Mouse (Mus musculus) lung, postnatal 10 days (tissue): ENCODE results near the gene Pparg.

Experiments
- DNase-seq: peaks from one replicate; pipeline ENCODE4 v3.0.0; 2021

Gene Pparg

DNA sequence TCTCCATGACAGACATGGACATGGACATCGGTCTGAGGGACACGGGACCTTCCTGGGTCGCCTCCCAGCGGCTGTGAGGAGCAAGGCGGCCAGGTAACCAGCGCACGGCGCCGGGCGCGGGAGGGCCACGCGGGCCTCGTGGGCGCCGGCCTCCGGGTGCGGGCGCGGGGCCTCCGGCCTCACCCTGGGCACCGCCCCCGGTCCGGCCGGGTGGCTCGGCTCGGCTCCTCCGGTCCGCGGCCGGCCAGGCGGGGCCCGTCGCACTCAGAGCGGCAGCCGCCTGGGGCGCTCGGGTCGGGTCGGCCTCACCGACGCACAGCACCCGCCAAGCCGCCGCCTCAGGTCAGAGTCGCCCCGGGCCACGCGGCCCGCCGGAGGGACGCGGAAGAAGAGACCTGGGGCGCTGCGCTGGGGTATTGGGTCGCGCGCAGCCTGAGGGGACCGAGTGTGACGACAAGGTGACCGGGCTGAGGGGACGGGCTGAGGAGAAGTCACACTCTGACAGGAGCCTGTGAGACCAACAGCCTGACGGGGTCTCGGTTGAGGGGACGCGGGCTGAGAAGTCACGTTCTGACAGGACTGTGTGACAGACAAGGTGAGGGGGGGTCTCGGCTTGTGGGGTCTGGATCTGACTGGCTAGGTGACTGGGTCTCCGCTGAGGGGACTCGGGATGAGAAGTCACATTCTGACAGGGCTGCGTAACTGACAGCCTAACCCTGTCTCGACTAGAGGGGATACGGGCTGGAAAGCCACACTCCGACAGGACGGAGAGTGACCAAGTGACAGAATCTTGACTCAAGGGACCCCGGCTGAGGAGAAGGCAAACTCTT, at the start of gene Pparg:
TSS of gene Pparg (plus strand) at position 176 of the 830 bp plus-strand sequence.
- DNase-seq = peak; percentile 56

DNA sequence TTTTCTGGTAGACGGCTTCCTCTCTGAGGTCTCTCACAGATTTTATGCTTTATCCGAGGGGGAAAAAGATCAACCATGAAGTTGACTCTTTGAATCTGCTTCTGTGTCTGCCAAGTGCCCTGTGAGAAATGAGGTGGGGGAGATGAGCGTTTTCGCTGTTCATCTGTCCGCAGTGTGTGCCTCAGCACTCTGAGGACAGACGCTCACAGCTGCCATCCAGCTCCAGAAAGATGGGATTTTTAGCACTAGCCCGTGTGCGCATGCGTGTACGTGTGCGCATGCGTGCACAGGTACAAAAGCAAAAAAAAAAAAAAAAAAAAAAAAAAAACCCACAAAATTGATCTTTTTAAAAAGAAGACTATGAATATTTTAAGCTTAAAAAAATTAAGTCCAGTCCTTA, 48.0 kb upstream of the Pparg start:
- DNase-seq = no peak

DNA sequence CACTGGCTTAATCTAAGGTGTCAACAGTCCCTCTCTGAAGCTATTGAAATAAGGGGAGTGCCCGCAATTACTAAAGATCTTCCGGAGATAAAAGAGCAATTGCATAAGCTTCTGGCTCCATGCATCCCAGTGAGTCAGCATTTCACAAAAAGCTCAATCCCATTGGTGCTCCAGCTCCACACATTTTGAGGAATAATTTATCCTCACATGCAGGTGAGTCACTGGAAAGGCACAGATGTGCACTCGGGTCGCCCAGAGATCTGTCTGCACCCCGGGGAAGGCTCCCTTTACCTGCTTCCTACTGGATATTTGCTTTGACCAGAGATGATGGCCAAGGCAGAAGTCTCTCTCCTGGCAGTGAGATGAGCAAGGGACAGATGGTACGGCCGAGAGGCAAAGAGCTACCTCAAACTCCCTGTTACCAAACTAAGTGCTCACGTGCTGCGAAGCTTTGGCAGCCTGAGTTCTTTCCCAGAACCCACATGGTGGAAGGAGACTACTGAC, 47.5 kb upstream of the Pparg start:
- DNase-seq = no peak

DNA sequence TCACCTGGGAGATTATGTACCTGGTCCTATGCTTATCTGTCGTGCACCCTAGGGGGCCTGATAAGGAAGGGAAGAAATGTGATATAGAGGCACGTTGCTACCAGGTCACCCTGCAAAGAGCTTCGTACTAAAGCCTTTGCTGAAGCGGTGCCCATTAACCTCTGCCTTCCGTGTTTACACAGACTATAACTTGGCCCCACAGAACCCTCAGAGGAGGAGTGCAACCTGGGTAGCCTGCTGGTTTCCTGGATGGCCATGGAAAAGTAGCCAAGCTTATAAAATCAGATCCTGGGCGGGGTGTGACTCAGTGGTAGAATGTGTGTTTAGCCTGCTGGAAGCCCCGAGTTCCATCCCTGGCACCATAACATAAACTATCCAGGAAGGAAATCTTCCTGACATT, 46.8 kb upstream of the Pparg start:
- no peak for DNase-seq

DNA sequence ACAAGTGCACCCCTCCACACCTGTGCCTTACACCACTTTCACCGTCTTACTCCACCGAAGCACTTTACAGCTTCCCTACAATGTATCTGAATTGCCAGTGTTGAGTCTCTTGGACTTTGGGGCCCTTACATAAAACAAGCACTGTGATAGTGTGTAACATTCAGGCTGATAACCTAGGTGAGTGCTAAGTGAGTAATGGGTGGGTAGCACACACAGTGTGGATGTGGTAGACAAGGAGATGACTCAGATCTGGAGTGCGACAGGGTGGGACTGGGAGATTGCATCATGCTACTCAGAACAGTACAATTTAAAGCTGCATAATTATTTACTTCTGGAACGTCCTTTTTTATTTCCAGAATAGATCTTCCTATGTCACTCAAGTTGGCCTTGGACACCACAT, 45.0 kb upstream of the Pparg start:
- no peak for DNase-seq

DNA sequence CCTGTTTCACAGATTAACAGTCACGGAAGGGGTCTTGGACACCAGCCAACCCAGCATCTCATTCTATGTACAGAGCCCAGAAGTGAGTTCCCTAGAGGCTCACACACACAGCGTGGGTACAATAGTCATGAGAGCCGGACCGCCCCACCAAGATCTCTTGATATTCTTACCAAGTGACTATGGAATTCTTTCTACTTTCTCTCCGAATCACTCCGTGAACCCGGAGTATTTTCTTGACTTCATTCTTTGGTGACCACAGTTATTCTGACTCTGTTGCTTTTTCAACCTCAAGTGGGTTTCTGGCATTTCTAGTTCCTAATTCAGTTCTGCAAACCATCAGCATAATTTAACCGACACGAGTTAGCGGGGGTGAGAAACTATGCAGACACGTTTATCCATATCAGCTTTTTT, 43.9 kb upstream of the Pparg start:
- DNase-seq = peak; percentile 9

DNA sequence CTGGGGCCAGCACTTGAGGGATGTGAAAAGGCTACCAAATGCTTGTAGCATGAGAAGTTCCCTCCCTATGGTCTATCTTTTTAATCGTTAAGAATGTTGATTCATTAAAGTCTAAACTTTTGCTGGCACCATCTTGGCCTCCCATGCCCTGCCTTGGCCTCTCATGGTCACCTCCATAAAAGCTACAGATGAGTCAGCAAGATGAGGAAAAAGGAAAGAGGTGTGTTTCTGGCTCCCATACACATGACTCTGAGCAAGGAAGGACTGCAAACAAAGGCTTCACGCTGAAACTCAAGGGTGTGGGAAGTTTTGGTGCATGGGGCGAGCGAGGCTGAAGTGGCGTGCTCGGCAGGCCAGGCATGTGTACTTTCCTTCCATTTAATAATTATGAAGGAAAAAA, 41.9 kb upstream of the Pparg start:
- DNase-seq = no peak

DNA sequence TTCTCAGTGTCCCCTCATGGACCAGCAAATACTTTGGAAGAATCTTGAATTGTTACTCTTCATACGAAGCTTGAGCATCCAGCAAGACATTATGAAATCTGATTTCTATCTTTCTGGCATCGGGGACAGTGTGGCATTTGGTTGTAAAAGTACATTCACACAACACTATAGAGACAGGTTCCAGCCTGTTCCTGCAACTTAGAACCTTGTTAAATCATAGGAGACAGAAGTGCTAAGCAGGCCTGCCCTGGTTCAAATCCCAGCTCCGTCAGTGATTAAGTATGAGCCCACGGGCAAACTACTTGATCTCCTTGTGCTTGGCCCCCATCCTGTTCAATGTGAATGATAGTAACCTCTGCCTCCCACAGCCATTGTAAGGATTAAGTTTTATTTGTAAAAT, 41.1 kb upstream of the Pparg start:
- no peak for DNase-seq

DNA sequence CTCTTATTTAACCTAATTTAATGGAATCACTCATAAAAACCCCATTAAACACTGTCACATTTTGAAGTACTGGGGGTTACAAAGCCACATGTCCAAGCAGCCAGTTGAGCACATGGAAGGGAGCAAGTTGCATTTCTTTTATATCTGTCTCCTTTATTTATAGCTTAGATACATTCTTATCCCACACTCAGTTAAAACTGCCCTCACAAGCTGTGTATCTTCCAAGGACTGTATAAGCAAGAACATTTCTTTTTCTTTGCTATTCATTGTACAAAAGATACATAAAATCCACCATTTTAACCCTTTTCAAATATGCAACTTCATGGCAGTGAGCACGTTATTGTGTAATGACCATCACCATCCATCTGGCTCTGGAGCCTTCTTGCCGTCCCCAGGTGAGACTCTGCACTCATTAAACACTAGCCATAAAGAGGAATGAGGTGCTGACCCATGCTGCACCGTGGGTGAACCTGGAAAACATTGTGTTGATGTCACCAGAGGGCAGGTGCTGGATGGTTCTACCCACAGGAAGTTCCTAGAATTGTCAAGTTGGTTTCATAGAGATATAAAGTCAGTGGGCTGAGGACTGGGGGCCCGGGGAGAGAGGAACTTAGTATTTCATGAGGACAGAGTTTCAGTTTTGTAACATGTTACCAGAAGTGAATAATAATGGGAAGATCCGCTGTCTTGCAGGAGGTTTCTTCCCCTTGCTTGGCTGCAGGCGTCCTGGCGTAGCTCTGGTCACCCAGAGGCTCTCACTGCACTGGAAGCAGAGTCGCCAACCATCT, 39.6 kb upstream of the Pparg start:
- no peak for DNase-seq

DNA sequence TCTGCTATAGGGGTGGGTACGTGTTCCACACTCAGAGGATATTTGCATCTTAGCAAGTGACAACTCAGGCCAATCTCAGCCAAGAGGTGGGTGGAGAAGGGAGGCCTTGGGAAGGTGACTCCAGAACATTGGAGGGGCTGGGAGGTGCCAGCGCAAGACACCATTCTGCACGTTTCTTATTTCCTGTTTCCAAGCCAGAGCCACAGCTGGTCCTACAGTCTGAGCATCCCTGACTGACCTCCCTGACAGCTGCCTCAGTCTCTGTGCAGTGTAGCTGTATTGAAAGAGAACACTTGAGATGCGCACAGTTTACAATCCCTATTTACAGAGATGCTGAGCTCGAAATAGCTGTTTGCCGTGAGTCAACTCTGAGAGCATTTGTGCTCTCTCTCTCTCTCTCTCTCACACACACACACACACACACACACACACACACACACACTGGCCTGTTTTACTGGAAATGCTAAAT, 38.8 kb upstream of the Pparg start:
- no peak for DNase-seq

DNA sequence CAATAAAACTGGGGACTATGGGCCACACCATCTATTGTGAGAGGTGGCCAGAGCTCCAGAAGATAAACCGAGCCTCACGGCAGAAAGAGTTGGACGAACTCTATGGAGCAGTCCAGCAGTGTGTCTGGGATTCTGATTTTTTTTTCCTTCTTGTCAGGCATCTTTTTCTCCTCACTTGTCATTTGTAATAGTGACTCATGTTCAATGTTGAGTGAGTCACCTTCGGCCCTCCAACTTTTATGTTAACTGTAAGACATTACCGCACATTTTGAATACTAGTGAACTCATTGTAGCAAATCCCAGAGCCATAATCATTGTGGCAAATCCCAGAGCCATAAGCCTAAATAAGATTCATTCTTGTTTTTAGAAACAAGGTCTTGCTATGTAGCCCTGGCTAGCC, 37.8 kb upstream of the Pparg start:
- DNase-seq = no peak

DNA sequence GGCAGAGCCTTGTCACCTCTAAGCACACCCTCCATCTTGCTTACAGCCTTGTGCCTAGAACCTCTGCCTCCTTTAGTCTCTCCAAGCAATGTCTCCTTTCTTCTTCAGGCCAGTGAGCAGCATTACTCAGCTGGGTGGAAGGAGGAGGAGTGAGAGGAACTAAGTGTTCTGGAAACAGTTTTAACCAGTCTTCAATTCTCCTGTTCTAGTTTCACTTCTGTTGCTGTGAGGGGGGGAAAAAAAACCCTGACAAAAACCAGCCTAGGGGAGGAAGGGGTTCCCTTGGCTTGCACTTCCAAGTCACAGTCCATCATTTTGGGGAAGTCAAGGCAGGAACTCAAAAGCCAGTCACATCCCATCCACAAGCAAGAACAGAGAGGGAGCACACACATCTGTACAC, 29.8 kb upstream of the Pparg start:
- no peak for DNase-seq

DNA sequence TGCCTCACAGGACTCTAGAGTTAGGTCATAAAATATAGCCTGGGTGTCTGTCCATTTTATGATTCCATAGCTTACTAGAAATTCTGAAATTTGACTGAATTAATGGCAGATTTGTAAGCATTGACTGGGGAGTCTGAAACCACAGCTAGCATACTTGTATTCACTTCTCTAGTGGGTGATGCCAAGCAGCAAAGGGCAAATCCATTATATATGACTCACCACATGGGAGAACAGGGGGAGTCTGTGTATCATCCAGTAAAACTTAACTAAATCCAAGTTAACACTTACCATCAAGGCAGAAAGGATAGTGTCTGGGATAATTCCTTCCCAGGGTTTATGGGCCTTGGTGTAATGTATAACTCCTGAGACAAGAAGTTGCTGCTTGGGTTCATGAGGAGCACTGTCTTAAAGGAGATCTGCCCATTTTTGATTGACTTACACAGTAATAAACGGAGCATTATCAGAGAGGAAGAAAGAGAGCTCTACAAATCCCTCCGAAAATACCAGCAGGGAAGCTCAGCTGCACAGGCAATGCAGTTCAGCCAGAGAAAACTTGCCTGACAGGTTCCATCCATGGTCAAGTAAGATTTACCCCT, 27.6 kb upstream of the Pparg start:
- DNase-seq = no peak

DNA sequence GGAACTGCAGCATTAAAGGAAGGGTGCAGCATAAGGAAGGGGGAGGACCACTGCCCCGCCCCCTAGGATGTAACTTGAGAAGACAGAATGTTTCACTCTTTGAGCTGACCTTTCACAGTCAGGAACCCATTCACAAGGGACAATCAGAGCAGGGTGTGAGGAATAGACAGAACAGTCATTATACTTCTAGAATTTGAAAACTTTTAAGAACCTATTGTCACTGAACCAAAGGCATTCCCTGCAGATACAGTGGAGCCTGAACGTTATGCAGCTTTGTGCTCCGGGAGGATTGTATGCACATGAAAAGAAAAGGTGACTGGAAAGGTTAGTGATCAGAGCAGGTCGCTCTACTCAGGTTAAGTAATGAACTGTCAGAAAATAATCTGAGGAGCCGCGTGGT, 25.2 kb upstream of the Pparg start:
- no peak for DNase-seq

DNA sequence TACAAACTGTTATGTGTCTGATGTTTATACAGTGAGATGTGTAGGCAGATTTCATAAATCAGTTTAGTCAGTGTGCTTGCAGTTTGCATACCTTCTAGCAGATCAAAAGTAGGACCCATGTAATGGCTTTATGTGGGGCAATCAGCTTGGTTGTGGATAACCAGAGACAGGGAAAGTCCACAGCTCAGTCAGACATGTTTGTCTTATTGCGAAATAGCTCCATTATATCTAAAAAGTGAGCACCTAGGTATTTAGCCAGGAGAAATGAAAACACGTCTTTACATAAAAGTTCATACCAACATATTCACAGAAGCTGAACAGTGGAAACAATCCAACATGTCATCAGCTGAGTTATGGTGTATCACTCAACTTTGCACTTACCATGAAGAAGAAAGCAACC, 20.7 kb upstream of the Pparg start:
- DNase-seq = no peak

DNA sequence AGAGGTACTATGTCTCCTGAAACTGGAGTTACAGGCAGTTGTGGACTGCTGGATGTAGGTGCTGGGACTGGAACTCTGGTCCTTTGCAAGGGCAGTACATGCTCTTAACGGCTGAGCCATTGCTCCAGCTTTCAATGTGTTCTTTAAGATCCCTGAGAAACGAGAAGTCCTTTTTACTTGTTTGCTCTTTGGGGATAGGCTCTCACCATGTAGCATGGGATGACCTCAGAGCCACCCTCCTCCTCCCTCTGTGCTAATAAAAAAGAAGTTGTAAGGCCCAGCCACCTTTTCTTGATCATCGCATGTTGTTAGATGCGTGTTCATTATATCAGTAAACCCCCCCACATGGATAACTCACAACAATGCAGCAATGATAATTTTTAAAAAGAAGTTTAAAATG, 17.7 kb upstream of the Pparg start:
- DNase-seq = no peak

DNA sequence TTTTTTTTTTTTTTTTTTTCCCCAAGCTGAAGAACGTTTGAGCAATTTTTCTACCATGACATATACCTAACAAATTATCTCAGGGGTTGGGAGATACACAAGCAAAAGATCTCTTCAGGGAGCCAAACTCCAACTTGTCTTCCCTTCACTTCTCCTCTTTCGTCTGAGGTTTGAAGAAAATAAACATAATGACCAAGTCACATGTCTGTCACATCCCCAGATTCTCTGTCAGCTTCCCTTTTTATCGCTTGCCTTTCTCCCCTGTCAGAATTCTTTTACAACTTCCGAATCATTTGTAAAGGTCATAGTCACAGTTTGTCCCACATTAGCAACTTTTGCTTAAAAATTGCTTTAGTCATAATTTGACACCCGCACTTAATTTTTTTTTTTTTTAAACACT, 17.2 kb upstream of the Pparg start:
- DNase-seq = no peak

DNA sequence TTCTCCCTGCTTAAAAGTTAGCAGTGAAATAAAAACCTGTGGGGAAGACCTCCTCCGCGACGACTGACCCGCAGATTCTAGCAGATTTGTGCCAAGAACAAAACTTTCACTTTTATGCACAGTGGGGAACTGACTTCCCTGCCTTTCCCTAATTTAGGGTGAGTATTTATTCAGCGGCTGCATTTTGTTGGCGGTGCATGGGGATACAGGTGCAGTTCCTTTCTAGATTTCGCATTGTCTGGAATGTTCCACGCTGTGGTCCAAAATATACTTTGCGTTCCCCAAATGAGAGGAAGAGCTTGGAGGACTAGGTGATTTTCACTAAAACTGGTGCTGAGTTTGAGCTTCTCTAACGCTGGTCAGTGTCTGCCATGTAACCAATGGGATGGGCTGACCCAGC, 16.6 kb upstream of the Pparg start:
- DNase-seq = no peak

DNA sequence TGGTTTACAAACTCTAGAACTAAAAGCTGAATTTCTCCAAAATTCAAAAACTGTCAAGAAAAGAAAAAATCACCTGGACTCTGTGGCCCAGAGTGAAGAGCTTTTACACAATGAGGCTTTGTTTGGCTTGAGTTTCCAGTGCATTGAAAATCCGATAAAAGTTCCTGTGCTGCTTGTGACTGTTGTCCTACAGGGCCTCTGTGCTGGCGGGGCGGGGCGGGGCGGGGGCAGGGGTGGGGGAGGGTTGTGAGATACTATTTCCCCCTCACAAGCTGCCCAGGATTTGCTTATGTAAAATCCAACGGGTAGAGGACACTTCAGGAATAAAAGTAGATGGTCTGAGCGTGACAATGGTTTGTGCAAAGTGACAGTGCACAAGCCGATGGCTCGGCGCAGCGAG, 16.2 kb upstream of the Pparg start:
- DNase-seq = no peak

DNA sequence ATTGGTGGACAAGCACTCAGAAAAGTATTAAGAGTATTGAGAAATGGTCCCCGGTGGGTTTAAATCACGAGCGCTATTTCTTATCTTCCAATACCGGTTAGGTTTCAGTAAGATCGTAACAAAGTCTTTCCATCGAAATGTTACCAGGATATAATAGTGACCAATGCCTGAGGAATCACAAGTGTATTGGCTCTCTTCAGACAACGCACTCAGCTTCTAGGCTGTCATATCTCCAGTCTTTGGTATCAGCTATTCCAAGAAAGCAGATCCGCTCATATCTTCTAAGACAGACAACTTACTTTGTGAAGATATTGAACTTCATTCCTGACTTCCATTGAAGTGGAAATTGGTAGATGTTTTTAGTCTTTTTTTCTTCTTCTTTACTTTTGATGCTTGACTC, 15.7 kb upstream of the Pparg start:
- DNase-seq = no peak

DNA sequence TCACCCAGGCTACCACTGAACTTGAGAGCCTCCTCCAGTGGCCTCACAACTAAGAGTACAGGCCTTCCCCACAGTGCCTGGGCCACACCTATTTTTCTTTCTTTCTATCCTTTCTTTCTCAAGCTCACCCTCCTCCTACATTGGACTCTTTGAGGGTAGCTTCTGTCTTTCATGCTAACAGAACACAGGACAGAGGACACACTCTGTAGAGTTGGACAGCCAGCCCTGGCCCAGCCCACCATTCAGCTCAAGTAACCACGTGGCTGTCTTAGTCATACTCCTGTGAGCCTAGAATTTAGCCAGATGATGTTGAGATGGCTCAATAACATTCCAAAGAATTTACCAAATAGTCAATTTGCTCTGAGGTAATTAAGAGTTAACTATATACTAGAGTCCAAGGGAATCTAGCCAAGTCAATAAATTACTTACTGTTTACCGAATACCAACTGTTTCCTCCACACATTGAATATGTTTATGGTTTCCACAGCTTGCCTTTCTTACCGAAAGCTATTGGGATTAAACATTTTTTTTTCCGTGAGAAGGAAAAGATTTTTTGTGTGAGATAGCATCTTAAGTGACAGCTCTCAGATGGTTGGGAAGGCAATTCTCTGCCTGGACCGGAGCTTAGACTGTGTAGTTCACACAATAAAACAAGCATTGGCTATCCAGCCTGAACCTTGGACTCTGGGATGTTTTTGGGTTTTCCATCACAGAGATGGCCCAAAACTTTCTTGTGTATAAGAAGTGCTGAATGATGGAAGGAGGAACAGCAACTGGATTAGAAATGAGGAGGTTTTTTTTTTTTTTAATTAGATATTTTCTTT, 10.9 kb upstream of the Pparg start:
- DNase-seq = no peak

DNA sequence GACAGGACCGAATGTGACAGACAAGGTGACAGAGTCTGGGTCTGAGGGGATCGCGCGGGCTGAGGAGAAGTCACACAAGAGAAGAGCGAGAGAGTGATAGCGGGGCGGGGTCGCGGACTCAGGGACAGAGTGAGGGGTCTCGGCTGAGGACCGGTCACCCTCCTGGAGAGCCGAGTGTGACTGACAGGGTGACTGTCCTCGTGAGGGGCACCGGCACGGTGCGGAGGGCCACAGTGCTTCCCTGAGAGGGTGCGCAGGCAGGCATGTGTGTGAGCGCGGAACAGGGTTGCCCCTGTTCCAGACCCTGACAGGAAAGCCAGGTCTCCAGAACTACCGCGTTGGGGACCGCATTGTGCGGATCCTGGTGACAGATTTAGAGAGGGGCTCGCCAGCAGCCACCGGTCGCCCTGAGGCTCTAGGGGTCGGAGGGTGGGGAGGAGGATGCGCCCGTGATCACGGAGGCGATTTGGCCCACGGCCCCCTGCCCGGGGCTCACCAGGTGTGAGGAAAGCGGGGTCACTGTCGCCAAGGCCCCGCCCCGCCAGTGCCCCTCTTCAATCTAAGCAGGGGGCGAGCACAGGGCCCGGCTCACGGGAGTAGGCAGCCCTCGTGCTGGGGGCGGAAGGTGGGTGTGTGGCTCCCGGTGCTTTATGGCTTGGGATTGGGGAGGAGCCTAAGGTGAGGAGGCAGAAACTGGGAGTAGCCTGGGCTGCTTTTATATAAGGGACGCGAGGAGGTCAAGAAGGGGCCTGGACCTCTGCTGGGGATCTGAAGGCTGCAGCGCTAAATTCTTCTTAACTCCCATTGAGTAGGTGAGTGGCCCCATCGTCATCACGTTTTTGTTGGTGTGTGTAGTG, 1.1 kb downstream of the Pparg start:
- peak; percentile 13 for DNase-seq
